Mouse (Mus musculus): ENCODE results near the gene Atg9a. TPM values are rescaled to one million over a fixed set of nuclear protein-coding genes. Genes with fewer than 3 reads are reported as not detected.

Atg9a gene
- polyA plus RNA-seq, 1 experiment, result 58.1 TPM

GRCm38 (mm10) chr1:75147411-75148135, 44.4 kb downstream of the Atg9a start:
- Histone ChIP-seq H3K4me3 (replicated peaks) (no peak overlapping the region), H3K9me3 (no peaks in the 10 kb centered on the region), H3K4me1 (peaks cover 28% of the 10 kb centered on the region), H3K36me3 (replicated peaks; ENCODE audit: low read length) (peaks cover 67% of the 10 kb centered on the region), H3K27me3 (replicated peaks) (no peaks in the 10 kb centered on the region)
- no peak for TF ChIP-seq GATA1 (IDR thresholded peaks at IDR 0.05; ENCODE audit: borderline replicate concordance, low read length)
- no peak for TF ChIP-seq FLI1 (IDR thresholded peaks at IDR 0.05; ENCODE audit: low read length)

DNA sequence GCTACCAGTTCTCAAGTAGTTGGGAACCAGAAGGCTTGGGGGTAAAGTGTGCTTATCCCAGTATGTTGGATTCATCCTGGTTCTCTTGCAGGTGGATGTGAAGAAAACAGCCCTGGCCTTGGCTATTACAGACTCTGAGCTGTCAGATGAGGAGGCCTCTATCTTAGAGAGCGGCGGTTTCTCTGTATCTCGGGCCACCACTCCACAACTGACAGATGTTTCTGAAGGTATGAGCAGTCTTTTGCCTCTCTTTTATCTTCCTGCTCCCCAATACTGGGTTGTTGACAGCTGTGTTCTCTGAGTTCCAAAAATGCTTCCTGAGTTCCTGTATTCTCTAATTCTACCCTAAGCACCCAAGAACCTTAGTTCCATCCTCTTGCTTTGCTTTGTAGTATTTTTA, 46.4 kb downstream of the Atg9a start:
- Histone ChIP-seq H3K4me1 (peaks cover 31% of the 10 kb centered on the region), H3K9me3 (no peaks in the 10 kb centered on the region), H3K4me3 (replicated peaks) (no peak overlapping the region), H3K27me3 (replicated peaks) (no peaks in the 10 kb centered on the region), H3K36me3 (replicated peaks; ENCODE audit: low read length) (peaks cover 69% of the 10 kb centered on the region)
- no peak for TF ChIP-seq FLI1 (IDR thresholded peaks at IDR 0.05; ENCODE audit: low read length)
- TF ChIP-seq GATA1 (IDR thresholded peaks at IDR 0.05; ENCODE audit: borderline replicate concordance, low read length), result no peak

DNA sequence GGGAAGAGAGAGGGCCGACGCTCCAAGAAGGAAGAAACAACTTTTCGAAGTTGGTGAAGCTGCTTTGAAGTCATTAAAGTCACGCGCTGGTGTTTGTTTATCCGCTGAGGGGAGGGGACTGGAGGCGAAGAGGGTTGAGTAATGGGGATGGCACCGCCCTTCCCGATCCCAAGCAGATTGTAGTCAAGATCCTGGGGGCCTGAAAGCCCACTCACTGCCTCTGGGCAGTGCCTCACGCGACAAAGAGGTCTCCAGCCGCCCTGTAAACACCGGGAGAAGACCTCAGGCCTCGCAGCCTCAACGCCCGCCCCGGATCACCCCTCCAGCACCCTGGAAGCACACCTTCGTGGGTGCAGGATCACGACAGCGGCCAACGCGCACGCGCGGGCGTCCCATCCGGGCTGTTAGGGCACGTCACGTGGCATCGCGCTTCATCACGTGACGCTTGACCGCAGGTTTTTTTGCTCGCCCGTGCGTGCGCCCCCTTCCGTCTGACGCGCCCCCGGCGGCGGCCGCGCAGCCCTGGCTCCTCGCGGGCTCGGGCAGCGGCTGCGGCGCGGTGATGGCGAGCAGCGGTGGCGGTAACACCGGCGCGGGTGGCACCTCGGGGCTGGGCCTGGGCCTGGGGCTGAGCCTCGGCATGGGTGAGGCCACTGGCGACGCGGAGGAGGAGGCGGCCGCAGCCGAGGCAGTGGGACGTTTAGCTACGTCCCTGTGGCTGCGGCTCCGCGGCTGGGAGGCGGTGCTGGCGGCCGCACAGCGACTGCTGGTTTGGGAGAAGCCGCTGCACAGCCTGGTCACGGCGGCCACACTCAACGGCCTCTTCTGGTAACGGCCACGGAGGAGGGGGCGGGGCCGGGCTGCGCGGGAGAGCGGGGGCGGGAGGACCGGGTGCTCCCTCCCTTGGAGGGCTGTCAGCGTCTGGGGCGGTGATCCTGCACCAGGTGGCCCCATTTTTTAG, 49.4 kb downstream of the Atg9a start, which contains the start of the genes Cnppd1 and Retreg2:
Cnppd1 (minus strand) TSS at position 411 of the 961 bp plus-strand sequence.
Retreg2 (plus strand) TSS at position 478 of the 961 bp plus-strand sequence.
- peak within 1 kb of the TSS; percentile 99 for H3K4me3 ChIP-seq (replicated peaks)
- peaks cover 52% of the 10 kb centered on the region for H3K4me1 ChIP-seq
- H3K27me3 ChIP-seq (replicated peaks), result no peaks in the 10 kb centered on the region
- peaks cover 71% of the 10 kb centered on the region for H3K36me3 ChIP-seq (replicated peaks; ENCODE audit: low read length)
- no peak for TF ChIP-seq GATA1 (IDR thresholded peaks at IDR 0.05; ENCODE audit: borderline replicate concordance, low read length)
- no peak for TF ChIP-seq FLI1 (IDR thresholded peaks at IDR 0.05; ENCODE audit: low read length)
- H3K9me3 ChIP-seq, result no peaks in the 10 kb centered on the region

DNA sequence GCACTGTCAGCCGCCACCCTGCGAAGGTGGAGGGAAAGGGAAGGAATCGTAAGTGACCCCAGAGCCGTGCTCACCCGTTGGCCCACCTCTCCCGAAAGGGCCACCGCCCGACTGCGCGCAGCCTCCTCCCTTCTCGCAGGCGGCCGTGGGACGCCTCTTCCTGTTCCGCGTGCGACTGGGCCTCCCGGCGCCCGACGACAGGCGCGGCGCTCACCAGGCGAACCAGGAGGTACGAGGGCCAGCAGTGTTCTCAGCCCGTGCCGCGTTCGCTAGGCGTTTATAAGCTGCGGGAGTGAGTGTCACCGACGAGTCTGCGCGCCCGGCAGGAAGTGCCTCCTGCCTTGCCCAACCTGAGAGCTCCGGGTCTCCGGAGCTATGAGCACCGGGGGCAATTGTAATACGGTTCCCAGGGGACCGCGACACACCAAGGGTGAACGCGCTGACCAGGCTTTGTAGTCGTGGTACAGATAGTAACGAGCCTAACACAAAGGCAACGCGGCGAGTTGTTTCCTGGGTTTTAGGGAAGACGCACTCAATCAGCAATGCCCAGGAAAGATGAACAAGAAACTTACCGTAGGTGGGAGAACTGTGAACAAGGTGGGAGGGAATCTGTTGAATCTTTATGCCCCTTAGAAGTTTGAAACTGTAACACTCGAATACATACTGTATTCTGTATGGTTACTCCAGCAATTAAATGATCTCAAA, 50.4 kb downstream of the Atg9a start:
- TF ChIP-seq FLI1 (IDR thresholded peaks at IDR 0.05; ENCODE audit: low read length), result no peak
- no peak for TF ChIP-seq GATA1 (IDR thresholded peaks at IDR 0.05; ENCODE audit: borderline replicate concordance, low read length)
- H3K4me1 ChIP-seq, result peaks cover 55% of the 10 kb centered on the region
- H3K9me3 ChIP-seq, result no peaks in the 10 kb centered on the region
- peak overlapping the region; percentile 99 for H3K4me3 ChIP-seq (replicated peaks)
- H3K36me3 ChIP-seq (replicated peaks; ENCODE audit: low read length), result peaks cover 71% of the 10 kb centered on the region
- H3K27me3 ChIP-seq (replicated peaks), result no peaks in the 10 kb centered on the region

DNA sequence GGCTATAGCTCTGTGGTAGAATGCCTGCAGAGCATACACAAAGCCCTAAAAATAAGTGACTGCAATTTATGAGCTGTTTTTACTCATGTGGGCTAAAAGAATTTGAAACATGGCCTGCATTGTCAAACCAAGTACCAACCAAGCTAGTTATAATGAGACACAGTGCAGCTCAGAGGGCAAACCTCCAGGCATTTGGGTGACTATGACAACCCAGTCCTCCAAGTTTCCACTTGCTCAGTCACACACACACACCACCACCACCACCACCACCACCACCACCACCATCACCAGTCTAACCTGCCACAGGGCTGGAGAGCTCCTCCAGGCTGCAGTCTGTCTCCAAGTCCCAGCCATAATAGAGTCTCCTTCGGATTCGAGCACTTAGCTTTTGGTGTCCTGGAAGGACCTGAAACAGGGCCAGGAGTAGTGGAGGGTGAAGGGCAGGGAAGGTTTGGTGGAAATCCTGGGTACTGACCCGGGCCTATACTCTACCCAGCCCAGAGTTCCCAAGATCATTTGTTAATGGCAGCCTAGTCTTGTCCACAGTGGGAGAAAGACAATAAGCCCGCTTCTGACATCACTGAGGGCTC, 51.3 kb downstream of the Atg9a start:
- Histone ChIP-seq H3K9me3 (no peaks in the 10 kb centered on the region), H3K4me3 (replicated peaks) (peak overlapping the region; percentile 99), H3K4me1 (peaks cover 57% of the 10 kb centered on the region), H3K27me3 (replicated peaks) (no peaks in the 10 kb centered on the region), H3K36me3 (replicated peaks; ENCODE audit: low read length) (peaks cover 71% of the 10 kb centered on the region)
- no peak for TF ChIP-seq FLI1 (IDR thresholded peaks at IDR 0.05; ENCODE audit: low read length)
- no peak for TF ChIP-seq GATA1 (IDR thresholded peaks at IDR 0.05; ENCODE audit: borderline replicate concordance, low read length)

DNA sequence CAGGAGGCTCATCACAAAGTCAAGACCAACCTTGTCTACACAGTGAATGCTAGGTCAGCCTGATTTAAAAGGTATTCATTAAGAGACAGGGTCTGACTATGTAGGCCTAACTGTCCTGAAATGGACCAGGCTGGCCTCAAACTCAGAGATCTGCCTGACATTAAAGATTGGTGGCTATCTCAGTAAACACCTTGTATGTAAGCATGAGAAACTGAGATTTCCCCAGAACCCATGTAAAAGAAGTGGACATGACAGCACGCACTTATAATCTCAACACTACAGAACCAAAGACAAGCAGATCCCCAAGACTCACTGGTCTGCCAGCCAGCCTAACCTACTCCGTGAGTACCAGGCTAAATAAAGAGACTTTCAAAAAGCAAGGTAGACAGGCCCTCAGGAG, 53.5 kb downstream of the Atg9a start:
- no peaks in the 10 kb centered on the region for H3K9me3 ChIP-seq
- no peak overlapping the region for H3K4me3 ChIP-seq (replicated peaks)
- TF ChIP-seq FLI1 (IDR thresholded peaks at IDR 0.05; ENCODE audit: low read length) (no peak), GATA1 (IDR thresholded peaks at IDR 0.05; ENCODE audit: borderline replicate concordance, low read length) (no peak)
- H3K4me1 ChIP-seq, result peaks cover 40% of the 10 kb centered on the region
- H3K27me3 ChIP-seq (replicated peaks), result peaks cover 3% of the 10 kb centered on the region
- H3K36me3 ChIP-seq (replicated peaks; ENCODE audit: low read length), result peaks cover 62% of the 10 kb centered on the region

DNA sequence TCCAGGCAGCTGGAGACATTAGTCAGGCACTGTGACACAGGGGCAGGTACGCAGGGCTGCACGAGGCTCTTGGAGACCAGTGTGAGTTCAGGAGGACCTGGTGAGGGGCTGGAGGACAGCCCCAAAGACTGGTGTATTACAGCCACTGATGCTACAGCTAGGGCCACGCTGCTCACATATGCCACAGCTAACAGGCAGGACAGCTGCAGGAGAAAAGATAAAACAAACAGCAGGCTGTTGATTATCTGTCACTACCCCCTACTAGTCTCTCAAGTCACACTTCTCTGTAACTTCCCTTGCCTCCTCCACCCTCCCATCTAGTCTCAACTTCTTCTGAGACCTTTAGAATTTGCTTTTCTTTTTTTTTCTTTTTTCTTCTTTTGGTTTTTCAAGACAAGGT, 55.3 kb downstream of the Atg9a start:
- no peaks in the 10 kb centered on the region for H3K9me3 ChIP-seq
- no peak for TF ChIP-seq FLI1 (IDR thresholded peaks at IDR 0.05; ENCODE audit: low read length)
- TF ChIP-seq GATA1 (IDR thresholded peaks at IDR 0.05; ENCODE audit: borderline replicate concordance, low read length), result no peak
- H3K27me3 ChIP-seq (replicated peaks), result peaks cover 13% of the 10 kb centered on the region
- peaks cover 35% of the 10 kb centered on the region for H3K4me1 ChIP-seq
- no peak overlapping the region for H3K4me3 ChIP-seq (replicated peaks)
- peaks cover 62% of the 10 kb centered on the region for H3K36me3 ChIP-seq (replicated peaks; ENCODE audit: low read length)

DNA sequence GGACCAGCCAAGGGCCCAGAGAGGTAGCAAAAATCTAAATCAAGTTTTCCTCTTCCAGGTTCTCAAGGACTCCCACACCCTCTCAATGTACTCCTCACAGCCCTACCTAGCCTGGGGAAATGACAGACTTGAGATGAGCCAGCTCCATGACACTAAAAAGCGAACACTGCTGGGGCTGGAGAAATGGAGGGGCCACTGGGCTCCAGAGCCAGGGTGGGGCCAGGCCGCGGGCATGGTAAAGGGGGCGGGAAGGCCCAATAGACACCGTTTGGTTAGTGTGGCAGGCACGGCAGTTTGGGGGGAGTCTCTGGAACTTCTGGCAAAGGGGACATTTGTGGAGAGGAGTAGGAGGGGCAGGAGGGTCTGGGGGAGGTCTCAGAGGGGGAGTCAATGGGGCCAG, 55.7 kb downstream of the Atg9a start:
- H3K9me3 ChIP-seq, result no peaks in the 10 kb centered on the region
- peaks cover 62% of the 10 kb centered on the region for H3K36me3 ChIP-seq (replicated peaks; ENCODE audit: low read length)
- TF ChIP-seq FLI1 (IDR thresholded peaks at IDR 0.05; ENCODE audit: low read length), result no peak
- TF ChIP-seq GATA1 (IDR thresholded peaks at IDR 0.05; ENCODE audit: borderline replicate concordance, low read length), result no peak
- H3K27me3 ChIP-seq (replicated peaks), result peaks cover 13% of the 10 kb centered on the region
- peaks cover 35% of the 10 kb centered on the region for H3K4me1 ChIP-seq
- no peak overlapping the region for H3K4me3 ChIP-seq (replicated peaks)
